Mouse (Mus musculus) G1E (cell line): ENCODE data around the gene Rap1gap2. TPM values are rescaled to one million over a fixed set of nuclear protein-coding genes. Genes with fewer than 3 reads are reported as not detected.

Experiments used
- ATAC-seq: 2 replicates; pipeline ENCODE4 v1.8.0; 2016; ENCODE audit warnings: mild to moderate bottlenecking; ENCODE audit not compliant: insufficient number of reproducible peaks, poor library complexity, low FRiP score, severe bottlenecking; ENCODE audit errors: extremely low read depth
- DNase-seq: peaks from one replicate; pipeline ENCODE4 v3.0.0; 2012; ENCODE audit warnings: low spot score
- H3K27me3 ChIP-seq: 2 replicates; pipeline ENCODE4 v1.6.1; 2012; ENCODE audit warnings: mild to moderate bottlenecking, low read length, inconsistent platforms; ENCODE audit not compliant: insufficient read depth
- H3K36me3 ChIP-seq: replicated peaks from 2 replicates; pipeline ENCODE3; 2012; ENCODE audit warnings: mild to moderate bottlenecking, inconsistent platforms
- H3K4me1 ChIP-seq: 2 replicates; pipeline ENCODE4 v1.6.1; 2012; ENCODE audit warnings: low read depth, low read length, inconsistent platforms, mixed read lengths; ENCODE audit not compliant: insufficient read depth
- H3K4me3 ChIP-seq: 2 replicates; pipeline ENCODE4 v1.5.1; 2012; ENCODE audit warnings: low read depth, mild to moderate bottlenecking, inconsistent platforms, low read length, moderate library complexity, mixed read lengths
- H3K9me3 ChIP-seq: replicated peaks from 2 replicates; pipeline ENCODE4 v1.6.1; 2012; ENCODE audit warnings: inconsistent platforms
- CTCF ChIP-seq: IDR thresholded peaks from 2 replicates; pipeline ENCODE4 v1.5.1; 2012; ENCODE audit warnings: low read depth, low read length, inconsistent platforms, mixed read lengths
- GATA1 ChIP-seq: IDR thresholded peaks from 2 replicates; pipeline ENCODE4 v1.6.1; 2012; ENCODE audit warnings: borderline replicate concordance, low read length, inconsistent platforms, mixed read lengths
- GATA2 ChIP-seq: IDR thresholded peaks from 2 replicates; pipeline ENCODE4 v1.6.1; 2012; ENCODE audit warnings: low read depth, low read length, inconsistent platforms, borderline replicate concordance
- POLR2AphosphoS5 ChIP-seq: IDR thresholded peaks from 2 replicates; pipeline ENCODE4 v1.6.1; 2012; ENCODE audit warnings: low read depth, low read length, inconsistent platforms; ENCODE audit not compliant: insufficient replicate concordance
- TAL1 ChIP-seq: conservative IDR thresholded peaks from 2 replicates; pipeline ENCODE4 v1.6.1; 2012; ENCODE audit warnings: low read depth, low read length, inconsistent platforms, mixed read lengths
- polyA plus RNA-seq: library from polyadenylated mRNA; stranded (reverse); fragments of >175 nt; gene quantifications from 2 replicates; pipeline ENCODE4 v1.2.3, GENCODE M21; 2012
- total RNA-seq, 2 experiments: library from RNA; stranded (forward) in 1 of 2; stranded (reverse) in 1 of 2; fragments of 200-1000 nt in 1 of 2; fragments of >200 nt in 1 of 2; fragmentation: Nextera tagmentation in 1 of 2; gene quantifications; 2 replicates each; pipeline ENCODE4 v1.2.3; 2014 to 2017

Rap1gap2 gene
- total and polyA plus RNA-seq, 3 experiments: 8.7 to 11.7 (median 9.4) TPM

DNA sequence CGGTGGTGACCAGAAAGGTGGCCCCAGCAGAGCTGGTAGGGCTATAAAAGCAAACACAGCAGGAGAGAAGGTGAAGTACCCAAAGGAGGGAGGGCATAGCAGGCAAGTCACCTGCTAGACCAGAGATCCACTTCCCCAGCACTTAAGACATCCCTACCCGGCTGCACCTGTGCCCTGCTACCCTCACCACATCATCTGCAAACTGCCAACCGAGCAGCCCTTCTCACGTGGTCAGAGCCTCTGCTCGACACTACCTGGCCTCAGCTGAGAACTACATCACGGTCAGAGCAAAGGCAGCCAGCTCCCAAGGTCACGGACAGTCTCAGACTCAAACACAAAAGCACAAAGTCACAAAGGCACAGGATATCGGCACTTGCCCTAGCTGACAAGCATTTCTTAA is 116.8 kb downstream of the Rap1gap2 start:
- Histone ChIP-seq H3K9me3 (no peaks in the 10 kb centered on the region), H3K27me3 (no peaks in the 10 kb centered on the region), H3K4me3 (no peak overlapping the region), H3K36me3 (peaks cover 54% of the 10 kb centered on the region), H3K4me1 (peaks cover 8% of the 10 kb centered on the region)
- TF ChIP-seq CTCF (no peak), TAL1 (no peak), GATA2 (no peak), POLR2AphosphoS5 (no peak), GATA1 (no peak)
- DNase-seq: no peak
- no peak for ATAC-seq

DNA sequence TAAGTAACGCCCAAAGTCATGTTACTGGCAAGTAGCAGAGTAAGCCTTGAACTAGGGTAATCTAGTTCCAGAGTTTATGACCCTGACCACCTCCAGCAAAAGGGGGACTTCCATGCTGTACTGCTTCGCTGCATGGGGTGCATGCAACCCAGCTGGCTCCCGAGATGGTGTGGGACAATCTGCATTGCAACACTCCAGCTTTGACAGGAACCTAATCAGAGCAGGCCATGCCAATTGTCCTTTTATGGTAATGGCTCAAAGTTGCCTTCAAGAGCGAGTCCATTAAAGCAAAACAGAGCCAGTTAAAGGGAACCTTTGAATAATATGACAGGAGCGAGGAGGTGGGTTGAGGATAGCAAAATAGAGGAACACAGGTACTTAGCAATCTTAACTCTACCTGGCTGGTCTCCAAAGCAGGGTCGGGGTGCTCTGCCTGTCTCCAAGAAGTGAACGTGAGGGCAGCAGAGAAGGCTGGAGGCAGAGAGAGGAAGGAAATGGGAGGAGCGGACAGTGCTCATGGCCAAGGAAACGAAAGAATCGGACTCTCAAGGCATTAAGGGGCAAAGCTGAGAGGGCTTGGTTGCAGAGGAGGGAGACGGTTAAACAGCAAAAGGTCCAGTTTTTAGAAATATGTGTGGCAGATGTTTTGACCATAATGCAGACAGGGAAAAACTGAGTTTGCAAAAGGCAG is 117.4 kb downstream of the Rap1gap2 start:
- Histone ChIP-seq H3K4me1 (peaks cover 9% of the 10 kb centered on the region), H3K27me3 (no peaks in the 10 kb centered on the region), H3K9me3 (no peaks in the 10 kb centered on the region), H3K36me3 (peaks cover 55% of the 10 kb centered on the region), H3K4me3 (no peak overlapping the region)
- TF ChIP-seq CTCF: no peak
- TF ChIP-seq POLR2AphosphoS5: no peak
- TF ChIP-seq TAL1: no peak
- TF ChIP-seq GATA1: no peak
- no peak for TF ChIP-seq GATA2
- ATAC-seq: no peak
- no peak for DNase-seq

- TF ChIP-seq TAL1 (no peak), CTCF (no peak), GATA2 (no peak), GATA1 (no peak), POLR2AphosphoS5 (no peak)
- peaks cover 62% of the 10 kb centered on the region for H3K36me3 ChIP-seq
- H3K9me3 ChIP-seq: no peaks in the 10 kb centered on the region
- no peak overlapping the region for H3K4me3 ChIP-seq
- H3K4me1 ChIP-seq: 0 out of 2 replicates have a peak, but pooled peaks cover 3% of the 10 kb centered on the region
- DNase-seq (no peak), ATAC-seq (no peak)
- H3K27me3 ChIP-seq: no peaks in the 10 kb centered on the region
These were observed 119.6 kb downstream of the Rap1gap2 start for GRCm38 (mm10) chr11:74491130-74491529.

DNA sequence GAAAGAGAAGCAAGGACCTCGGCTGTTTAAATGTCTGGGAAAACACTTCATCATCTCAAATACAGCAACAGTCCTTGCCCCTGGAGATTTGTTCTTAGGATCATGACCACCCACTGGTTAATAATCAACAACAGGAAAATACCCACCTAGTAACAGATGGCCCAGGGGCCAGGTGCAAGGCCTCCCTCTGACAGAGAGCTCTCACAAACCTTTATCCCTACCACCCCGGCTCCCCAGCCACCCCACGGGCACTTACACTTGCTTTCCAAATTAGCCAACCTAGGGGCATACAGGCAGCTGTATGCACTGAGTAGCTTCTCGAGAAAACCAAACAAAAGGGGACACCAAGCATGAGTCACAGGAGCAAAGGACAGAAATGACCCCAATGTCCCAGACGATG is 121.5 kb downstream of the Rap1gap2 start:
- H3K27me3 ChIP-seq: no peaks in the 10 kb centered on the region
- DNase-seq: no peak
- H3K4me3 ChIP-seq: no peak overlapping the region
- H3K9me3 ChIP-seq: no peaks in the 10 kb centered on the region
- H3K4me1 ChIP-seq: 0 out of 2 replicates have a peak, but pooled peaks cover 3% of the 10 kb centered on the region
- peaks cover 74% of the 10 kb centered on the region for H3K36me3 ChIP-seq
- ATAC-seq: no peak
- TF ChIP-seq CTCF: no peak
- no peak for TF ChIP-seq TAL1
- TF ChIP-seq GATA2: no peak
- TF ChIP-seq POLR2AphosphoS5: no peak
- no peak for TF ChIP-seq GATA1

- Histone ChIP-seq H3K36me3 (peaks cover 75% of the 10 kb centered on the region), H3K9me3 (no peaks in the 10 kb centered on the region), H3K27me3 (no peaks in the 10 kb centered on the region), H3K4me1 (0 out of 2 replicates have a peak, but pooled peaks cover 6% of the 10 kb centered on the region), H3K4me3 (no peak overlapping the region)
- TF ChIP-seq GATA2: no peak
- TF ChIP-seq CTCF: no peak
- TF ChIP-seq TAL1: no peak
- no peak for TF ChIP-seq POLR2AphosphoS5
- DNase-seq: no peak
- ATAC-seq: no peak
These were observed 122.8 kb downstream of the Rap1gap2 start for GRCm38 (mm10) chr11:74487952-74488351.

DNA sequence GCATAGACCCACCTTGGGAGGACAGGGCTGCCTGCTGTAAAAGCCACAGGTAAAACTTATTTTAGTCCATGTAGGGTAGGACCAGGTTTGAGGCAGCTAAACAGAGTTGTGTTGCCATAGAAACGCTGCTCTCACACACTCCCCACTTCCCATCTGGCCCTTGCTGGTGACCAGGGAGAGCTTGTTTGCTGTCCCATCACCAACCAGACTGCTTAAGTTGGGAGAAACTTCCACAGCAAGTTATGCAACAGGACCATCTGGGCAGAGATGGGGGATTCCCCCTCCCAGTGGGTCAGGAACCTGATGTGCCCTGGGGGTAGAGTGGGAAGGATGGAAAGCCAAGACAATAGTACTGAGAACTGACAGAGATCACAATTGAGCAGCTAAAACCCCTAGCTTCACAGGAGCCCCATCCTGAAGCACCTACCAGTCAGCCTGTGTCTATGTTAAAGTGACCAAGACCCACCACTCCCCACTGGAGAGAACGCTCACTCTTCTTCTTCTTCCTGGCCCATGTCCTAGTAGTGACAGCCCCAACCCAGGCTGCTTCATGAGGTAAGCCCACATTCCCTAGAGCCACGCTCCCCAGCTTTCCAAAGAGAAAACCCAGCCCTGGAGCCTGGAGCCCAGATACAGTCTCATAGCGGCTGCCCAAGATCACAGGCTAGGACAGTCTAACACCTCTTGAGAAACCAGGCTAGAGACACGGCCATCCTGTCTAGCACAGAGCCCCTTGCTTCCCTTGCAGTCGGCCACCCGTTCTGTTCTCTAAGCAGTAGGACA is 125.1 kb downstream of the Rap1gap2 start:
- TF ChIP-seq TAL1: no peak
- Histone ChIP-seq H3K27me3 (no peaks in the 10 kb centered on the region), H3K4me3 (no peak overlapping the region), H3K36me3 (peaks cover 74% of the 10 kb centered on the region), H3K9me3 (no peaks in the 10 kb centered on the region), H3K4me1 (0 out of 2 replicates have a peak, but pooled peaks cover 6% of the 10 kb centered on the region)
- DNase-seq (no peak), ATAC-seq (no peak)
